Mouse (Mus musculus): Measurements from ENCODE around the gene Sectm1a.

DNA sequence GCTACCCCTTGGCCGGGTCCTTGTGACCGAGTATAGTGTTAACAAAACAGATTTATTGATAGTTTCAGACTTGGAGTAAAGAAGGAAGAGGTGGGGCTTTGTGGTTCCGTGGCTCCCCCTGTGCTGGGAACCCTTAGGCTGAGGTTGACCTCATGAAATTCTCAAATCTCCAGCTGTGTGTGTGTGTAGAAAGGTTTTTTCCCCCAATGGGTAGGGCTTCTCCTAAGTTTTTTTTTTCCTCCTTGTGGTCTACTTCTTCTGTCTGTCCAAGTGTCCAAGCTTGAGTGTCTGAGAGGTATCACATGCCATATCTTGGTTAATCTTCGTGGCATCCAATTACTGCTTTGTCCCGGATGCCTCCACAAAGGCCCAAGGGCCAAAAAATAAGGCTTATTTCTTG, 47.9 kb downstream of the Sectm1a start:
- no peak for TF ChIP-seq CTCF (IDR thresholded peaks at IDR 0.05; ENCODE audit: low read depth, low read length)
- no peak for TF ChIP-seq EP300 (IDR thresholded peaks at IDR 0.05; ENCODE audit: insufficient read depth, low read depth, low read length)
- TF ChIP-seq POLR2A (IDR thresholded peaks at IDR 0.05; ENCODE audit: insufficient read depth, low read length) = no peak
